In genomic region chr11:24795510-24796211, GRCm38 (mm10) we compare ENCODE assay signal across 15 mouse cellular contexts.
DNase-seq lines count a peak whose midpoint lies in the region; ATAC-seq and TF ChIP-seq lines count a peak whose summit lies in the region.
"Had no signal": no experiment of that assay in that cellular context is flagged by ENCODE, and none has a peak within 500 bp of the region (broad histone marks: within the 10 kb centered on the region; RNA-seq: fewer than 3 reads in every experiment).

No protein-coding gene starts in this region.

- no peak overlapping the region for H3K27ac ChIP-seq in hindbrain, embryonic 13.5 days
- no peak overlapping the region for H3K27ac ChIP-seq in intestine, postnatal 0 days (ENCODE audit: low read depth, low read length)
- H3K27ac ChIP-seq: layer of hippocampus, adult 2 months had no signal

- no peak overlapping the region for H3K4me3 ChIP-seq in hindbrain, embryonic 13.5 days
- no peak overlapping the region for H3K4me3 ChIP-seq in intestine, postnatal 0 days (ENCODE audit: low read depth, low read length)
- H3K4me3 ChIP-seq: layer of hippocampus, adult 2 months; myocyte had no signal

- peaks cover 5% of the 10 kb centered on the region for H3K4me1 ChIP-seq in hindbrain, embryonic 13.5 days (replicated peaks)
- no peaks in the 10 kb centered on the region for H3K4me1 ChIP-seq in intestine, postnatal 0 days (replicated peaks; ENCODE audit: control insufficient read depth, insufficient read depth, low read length)

- ATAC-seq in hindbrain, embryonic 13.5 days (ENCODE audit: low FRiP score) = peak; percentile 85; the same call in 1 of the 2 replicates
- ATAC-seq in intestine, postnatal 0 days = no peak

- no peaks in the 10 kb centered on the region for H3K27me3 ChIP-seq in hindbrain, embryonic 13.5 days
- H3K27me3 ChIP-seq in intestine, postnatal 0 days (replicated peaks; ENCODE audit: control insufficient read depth, insufficient read depth, low read length) = no peaks in the 10 kb centered on the region

- WGBS in hindbrain, embryonic 13.5 days = 36% methylated on average over 4 of the region's 4 CpGs
- 76% methylated on average over 4 of the region's 4 CpGs for WGBS in intestine, postnatal 0 days

- H3K9me3 ChIP-seq in hindbrain, embryonic 13.5 days = no peaks in the 10 kb centered on the region
- no peaks in the 10 kb centered on the region for H3K9me3 ChIP-seq in intestine, postnatal 0 days (ENCODE audit: control insufficient read depth)

- peak; percentile 9 for DNase-seq in layer of hippocampus, adult 9-11 months
- no peak for DNase-seq in layer of hippocampus, adult 11-12 months (ENCODE audit: low spot score)
- DNase-seq in right cerebral cortex, postnatal 4 days = peak; percentile 12
- no peak for DNase-seq in right cerebral cortex, postnatal 25 days
- no peak for DNase-seq in urinary bladder, postnatal 10 days (ENCODE audit: low spot score)
- DNase-seq in cerebellum, adult 11-12 months = no peak
- DNase-seq: B cell, adult 2 months; cerebellum, adult 18-20 months; lung, embryonic 14.5 days; right cerebral cortex, postnatal 14 days; thymus, adult 18-20 months had no signal

- H3K9ac ChIP-seq in hindbrain, embryonic 13.5 days = no peak overlapping the region
- no peak overlapping the region for H3K9ac ChIP-seq in intestine, postnatal 0 days (ENCODE audit: low read depth, low read length)
- H3K9ac ChIP-seq: lung, embryonic 14.5 days had no signal

- H3K4me2 ChIP-seq in hindbrain, embryonic 13.5 days = no peak overlapping the region
- no peak overlapping the region for H3K4me2 ChIP-seq in intestine, postnatal 0 days (replicated peaks; ENCODE audit: low read depth)
- H3K4me2 ChIP-seq: lung, embryonic 14.5 days had no signal

- TF ChIP-seq CTCF in intestine, postnatal 0 days (IDR thresholded peaks at IDR 0.05; ENCODE audit: low read depth) = no peak

- no peaks in the 10 kb centered on the region for H3K36me3 ChIP-seq in hindbrain, embryonic 13.5 days
- H3K36me3 ChIP-seq in intestine, postnatal 0 days (ENCODE audit: control insufficient read depth, insufficient read depth) = no peaks in the 10 kb centered on the region

Comparison
In these comparisons a context has a peak if more than half of its experiments do, and no peak if none do; other contexts are left out.
1. DNase-seq: peak in layer of hippocampus, adult 9-11 months (single experiment) and right cerebral cortex, postnatal 4 days (single experiment); none in layer of hippocampus, adult 11-12 months (single experiment), right cerebral cortex, postnatal 25 days (single experiment), urinary bladder, postnatal 10 days (single experiment) and cerebellum, adult 11-12 months (single experiment).